Mouse (Mus musculus): ENCODE data around the gene 2900026A02Rik. TPM values are rescaled to one million over a fixed set of nuclear protein-coding genes. Genes with fewer than 3 reads are reported as not detected.

The 2900026A02Rik gene
- total RNA-seq, 1 experiment, result 12.3 TPM

DNA sequence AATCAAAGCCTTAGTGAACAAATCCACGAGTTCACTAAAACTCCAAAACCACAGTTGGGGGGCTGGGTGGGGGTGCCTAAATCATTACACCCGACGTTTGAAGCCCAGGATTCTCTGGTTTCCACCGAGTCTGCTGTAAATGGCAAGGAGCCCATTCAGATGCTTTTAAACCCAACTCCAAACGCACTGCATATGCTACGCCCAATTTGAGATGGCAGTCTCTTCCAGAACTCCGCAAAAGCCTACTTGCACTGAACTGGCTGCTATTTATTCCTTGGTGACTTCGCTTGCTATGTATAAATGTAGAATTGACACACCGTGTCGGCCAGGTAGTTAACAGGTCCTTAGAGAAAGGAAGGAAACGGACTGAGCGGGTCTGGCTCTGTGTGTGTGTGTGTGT lies 25.6 kb downstream of the 2900026A02Rik start:
- Histone ChIP-seq H3K4me3 (ENCODE audit: insufficient read depth in 1 of 2, low read depth in 1 of 2, low read length in 2 of 2, poor library complexity in 1 of 2, severe bottlenecking in 1 of 2) (no peak overlapping the region), H3K27ac (ENCODE audit: insufficient read depth, low read depth, low read length, poor library complexity, severe bottlenecking) (no peak overlapping the region), H3K36me3 (ENCODE audit: control insufficient read depth, insufficient read depth, low read length, poor library complexity, severe bottlenecking) (no peaks in the 10 kb centered on the region), H3K9me3 (ENCODE audit: control insufficient read depth, insufficient read depth, low read depth, low read length) (no peaks in the 10 kb centered on the region), H3K9ac (ENCODE audit: insufficient read depth, low read depth, low read length, poor library complexity, severe bottlenecking) (no peak overlapping the region), H3K4me1 (ENCODE audit: control insufficient read depth in 2 of 2, insufficient read depth in 2 of 2, low read length in 2 of 2, poor library complexity in 1 of 2) (peaks cover 11 to 15% of the 10 kb centered on the region in 2 experiments)
- no peak for TF ChIP-seq MAFK (IDR thresholded peaks at IDR 0.05; ENCODE audit: insufficient read depth, low read depth, low read length)
- in situ Hi-C loops (cut with MboI; ENCODE audit: low sequenced_read_pairs in 2 of 2, unreplicated experiment in 2 of 2), result no loop called here
- no peak for DNase-seq (ENCODE audit: low read depth, low spot score)

DNA sequence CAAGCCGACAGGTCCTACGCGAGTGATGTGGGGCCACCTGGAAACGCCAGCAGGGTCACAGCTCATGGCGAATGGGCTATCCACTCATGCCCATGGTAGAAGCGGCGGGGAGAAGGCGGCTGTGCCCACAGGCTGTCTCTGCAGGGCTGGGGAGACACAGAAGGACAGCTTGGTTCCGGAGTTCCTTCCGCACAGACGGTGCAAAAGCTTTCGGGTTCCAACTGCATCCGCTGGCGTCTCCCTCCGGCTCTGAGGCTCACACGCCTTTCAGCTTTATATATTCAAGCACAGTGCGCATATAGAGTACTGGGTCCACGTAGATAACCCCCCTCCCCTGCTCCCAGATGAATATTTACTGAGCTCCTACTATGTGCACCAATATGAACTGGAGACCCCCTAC lies 27.3 kb downstream of the 2900026A02Rik start:
- peaks cover 2 to 5% of the 10 kb centered on the region in 2 experiments for H3K4me1 ChIP-seq (ENCODE audit: control insufficient read depth in 2 of 2, insufficient read depth in 2 of 2, low read length in 2 of 2, poor library complexity in 1 of 2)
- DNase-seq (ENCODE audit: low read depth, low spot score), result no peak
- no peaks in the 10 kb centered on the region for H3K9me3 ChIP-seq (ENCODE audit: control insufficient read depth, insufficient read depth, low read depth, low read length)
- H3K9ac ChIP-seq (ENCODE audit: insufficient read depth, low read depth, low read length, poor library complexity, severe bottlenecking), result peak overlapping the region; percentile 53
- in situ Hi-C loops (cut with MboI; ENCODE audit: low sequenced_read_pairs in 2 of 2, unreplicated experiment in 2 of 2), result no loop called here
- H3K36me3 ChIP-seq (ENCODE audit: control insufficient read depth, insufficient read depth, low read length, poor library complexity, severe bottlenecking), result peaks cover 3% of the 10 kb centered on the region; the same call in 1 of the 2 replicates
- peak overlapping the region; percentile 42 to 64; a peak in 3 of 4 replicates for H3K4me3 ChIP-seq (ENCODE audit: insufficient read depth in 1 of 2, low read depth in 1 of 2, low read length in 2 of 2, poor library complexity in 1 of 2, severe bottlenecking in 1 of 2)
- no peak overlapping the region for H3K27ac ChIP-seq (ENCODE audit: insufficient read depth, low read depth, low read length, poor library complexity, severe bottlenecking)
- TF ChIP-seq ZC3H11A (IDR thresholded peaks at IDR 0.05; ENCODE audit: borderline replicate concordance, low read depth, low read length) (no peak), MAFK (IDR thresholded peaks at IDR 0.05; ENCODE audit: insufficient read depth, low read depth, low read length) (no peak), HCFC1 (IDR thresholded peaks at IDR 0.05; ENCODE audit: borderline replicate concordance, insufficient read depth, low read length) (no peak), CHD2 (IDR thresholded peaks at IDR 0.05; ENCODE audit: low read depth, low read length) (no peak), ZNF384 (IDR thresholded peaks at IDR 0.05; ENCODE audit: low read depth, low read length) (no peak)

DNA sequence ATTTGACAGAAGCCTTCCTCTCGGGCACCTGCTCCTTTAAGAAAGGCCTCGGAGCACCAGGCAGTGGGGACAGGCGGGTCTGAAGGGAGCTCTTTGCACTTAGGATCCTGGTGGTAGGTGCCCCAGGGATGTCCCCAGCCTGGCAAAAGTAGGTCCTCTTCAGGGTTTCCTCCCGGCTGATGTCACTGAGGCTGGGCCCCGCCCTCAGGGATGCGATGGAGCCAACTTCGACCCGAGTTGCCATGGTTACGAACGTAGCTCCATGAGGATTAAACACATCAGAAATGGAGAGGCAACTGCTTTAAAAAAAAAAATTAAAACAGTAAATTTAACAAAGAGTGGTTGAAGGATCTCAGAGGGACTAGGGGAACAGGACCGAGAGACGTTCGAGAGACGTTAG lies 29.1 kb downstream of the 2900026A02Rik start:
- H3K4me3 ChIP-seq (ENCODE audit: insufficient read depth in 1 of 2, low read depth in 1 of 2, low read length in 2 of 2, poor library complexity in 1 of 2, severe bottlenecking in 1 of 2), result no peak overlapping the region
- peaks cover 3% of the 10 kb centered on the region; the same call in 1 of the 2 replicates for H3K36me3 ChIP-seq (ENCODE audit: control insufficient read depth, insufficient read depth, low read length, poor library complexity, severe bottlenecking)
- in situ Hi-C loops (cut with MboI; ENCODE audit: low sequenced_read_pairs in 2 of 2, unreplicated experiment in 2 of 2), result no loop called here
- TF ChIP-seq HCFC1 (IDR thresholded peaks at IDR 0.05; ENCODE audit: borderline replicate concordance, insufficient read depth, low read length), result no peak
- no peak for TF ChIP-seq MAFK (IDR thresholded peaks at IDR 0.05; ENCODE audit: insufficient read depth, low read depth, low read length)
- TF ChIP-seq ZC3H11A (IDR thresholded peaks at IDR 0.05; ENCODE audit: borderline replicate concordance, low read depth, low read length), result no peak
- TF ChIP-seq ZNF384 (IDR thresholded peaks at IDR 0.05; ENCODE audit: low read depth, low read length), result no peak
- TF ChIP-seq CHD2 (IDR thresholded peaks at IDR 0.05; ENCODE audit: low read depth, low read length), result no peak
- H3K4me1 ChIP-seq (ENCODE audit: control insufficient read depth in 2 of 2, insufficient read depth in 2 of 2, low read length in 2 of 2, poor library complexity in 1 of 2), result 0 out of 4 replicates have a peak, but pooled peaks cover 0 to 3% of the 10 kb centered on the region in 2 experiments
- H3K27ac ChIP-seq (ENCODE audit: insufficient read depth, low read depth, low read length, poor library complexity, severe bottlenecking), result no peak overlapping the region
- no peak overlapping the region for H3K9ac ChIP-seq (ENCODE audit: insufficient read depth, low read depth, low read length, poor library complexity, severe bottlenecking)
- DNase-seq (ENCODE audit: low read depth, low spot score), result no peak
- H3K9me3 ChIP-seq (ENCODE audit: control insufficient read depth, insufficient read depth, low read depth, low read length), result no peaks in the 10 kb centered on the region

DNA sequence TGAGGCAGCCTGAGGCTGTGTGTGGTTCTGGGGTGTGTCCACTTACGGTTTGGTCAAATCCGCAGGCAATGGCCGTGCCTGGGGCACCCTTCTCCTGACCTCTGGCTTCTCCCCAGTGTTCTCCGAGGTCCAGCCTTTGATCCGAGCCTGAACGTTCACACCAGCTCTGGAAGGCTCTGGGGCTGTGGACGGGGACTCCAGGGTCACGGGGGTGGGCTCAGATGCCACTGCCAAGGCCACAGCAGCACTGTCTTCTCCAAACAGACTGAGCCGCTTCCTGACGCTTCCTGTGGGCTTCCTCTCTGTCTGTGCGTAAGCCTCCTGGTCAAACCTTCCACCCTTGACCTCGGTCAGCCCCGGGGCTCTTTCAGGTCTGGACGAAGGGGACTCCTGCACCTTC lies 30.5 kb downstream of the 2900026A02Rik start:
- no peak overlapping the region for H3K27ac ChIP-seq (ENCODE audit: insufficient read depth, low read depth, low read length, poor library complexity, severe bottlenecking)
- in situ Hi-C loops (cut with MboI; ENCODE audit: low sequenced_read_pairs in 2 of 2, unreplicated experiment in 2 of 2), result no loop called here

DNA sequence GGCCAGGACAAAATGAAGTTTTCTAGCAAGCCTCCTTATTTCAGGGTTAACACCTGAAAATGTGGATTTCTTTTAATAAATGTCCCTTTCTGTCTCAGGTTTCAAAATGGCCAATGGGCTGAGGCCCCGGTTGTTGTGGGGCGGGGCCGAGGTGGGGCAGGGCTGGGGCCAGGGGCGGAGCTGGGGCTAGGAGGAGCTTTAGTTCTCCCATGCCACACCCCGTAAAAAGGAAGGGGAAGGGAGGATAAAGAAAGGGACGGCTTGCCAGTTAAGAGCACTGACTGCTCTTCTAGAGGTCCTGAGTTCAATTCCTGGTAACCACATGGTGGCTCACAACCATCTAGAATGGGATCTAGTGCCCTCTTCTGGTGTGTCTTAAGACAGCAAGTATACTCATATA lies 39.6 kb downstream of the 2900026A02Rik start:
- Histone ChIP-seq H3K9ac (ENCODE audit: insufficient read depth, low read depth, low read length, poor library complexity, severe bottlenecking) (peak overlapping the region; percentile 5; the same call in 1 of the 2 replicates), H3K36me3 (ENCODE audit: control insufficient read depth, insufficient read depth, low read length, poor library complexity, severe bottlenecking) (peaks cover 11% of the 10 kb centered on the region; the same call in 1 of the 2 replicates), H3K4me3 (ENCODE audit: insufficient read depth in 1 of 2, low read depth in 1 of 2, low read length in 2 of 2, poor library complexity in 1 of 2, severe bottlenecking in 1 of 2) (no peak overlapping the region), H3K9me3 (ENCODE audit: control insufficient read depth, insufficient read depth, low read depth, low read length) (no peaks in the 10 kb centered on the region), H3K27ac (ENCODE audit: insufficient read depth, low read depth, low read length, poor library complexity, severe bottlenecking) (0 out of 2 replicates have a peak overlapping the region, but pooled peaks have one; percentile 60), H3K4me1 (ENCODE audit: control insufficient read depth in 2 of 2, insufficient read depth in 2 of 2, low read length in 2 of 2, poor library complexity in 1 of 2) (peaks cover 3 to 11% of the 10 kb centered on the region in 2 experiments; a peak in 2 of 4 replicates)
- in situ Hi-C loops (cut with MboI; ENCODE audit: low sequenced_read_pairs in 2 of 2, unreplicated experiment in 2 of 2), result no loop called here
- TF ChIP-seq ZC3H11A (IDR thresholded peaks at IDR 0.05; ENCODE audit: borderline replicate concordance, low read depth, low read length) (no peak), ZNF384 (IDR thresholded peaks at IDR 0.05; ENCODE audit: low read depth, low read length) (no peak)
- DNase-seq (ENCODE audit: low read depth, low spot score), result no peak

More for the DNA sequence above, 30.5 kb downstream of the 2900026A02Rik start:
- Histone ChIP-seq H3K4me3 (ENCODE audit: insufficient read depth in 1 of 2, low read depth in 1 of 2, low read length in 2 of 2, poor library complexity in 1 of 2, severe bottlenecking in 1 of 2) (no peak overlapping the region), H3K36me3 (ENCODE audit: control insufficient read depth, insufficient read depth, low read length, poor library complexity, severe bottlenecking) (peaks cover 3% of the 10 kb centered on the region; the same call in 1 of the 2 replicates), H3K9ac (ENCODE audit: insufficient read depth, low read depth, low read length, poor library complexity, severe bottlenecking) (no peak overlapping the region), H3K9me3 (ENCODE audit: control insufficient read depth, insufficient read depth, low read depth, low read length) (no peaks in the 10 kb centered on the region), H3K4me1 (ENCODE audit: control insufficient read depth in 2 of 2, insufficient read depth in 2 of 2, low read length in 2 of 2, poor library complexity in 1 of 2) (0 out of 4 replicates have a peak, but pooled peaks cover 0 to 3% of the 10 kb centered on the region in 2 experiments)
- TF ChIP-seq HCFC1 (IDR thresholded peaks at IDR 0.05; ENCODE audit: borderline replicate concordance, insufficient read depth, low read length), result no peak
- TF ChIP-seq ZNF384 (IDR thresholded peaks at IDR 0.05; ENCODE audit: low read depth, low read length), result no peak
- no peak for TF ChIP-seq CHD2 (IDR thresholded peaks at IDR 0.05; ENCODE audit: low read depth, low read length)
- TF ChIP-seq ZC3H11A (IDR thresholded peaks at IDR 0.05; ENCODE audit: borderline replicate concordance, low read depth, low read length), result no peak
- no peak for TF ChIP-seq MAFK (IDR thresholded peaks at IDR 0.05; ENCODE audit: insufficient read depth, low read depth, low read length)
- no peak for DNase-seq (ENCODE audit: low read depth, low spot score)

All from ES-E14 (cell line).